Mouse (Mus musculus): ENCODE results near the gene Slc22a14. TPM values are rescaled to one million over a fixed set of nuclear protein-coding genes. Genes with fewer than 3 reads are reported as not detected.

The Slc22a14 gene
- polyA plus RNA-seq, 1 experiment from 2014 or later = 0.11 TPM

GRCm38 (mm10) chr9:119321392-119322229, 43.7 kb downstream of the Slc22a14 start:
- peak overlapping the region; percentile 77 for H3K9ac ChIP-seq
- peak overlapping the region; percentile 94 for H3K4me2 ChIP-seq
- peak overlapping the region; percentile 88 for H3K27ac ChIP-seq
- no peaks in the 10 kb centered on the region for H3K36me3 ChIP-seq
- peaks cover 19% of the 10 kb centered on the region for H3K4me1 ChIP-seq (replicated peaks)
- WGBS = under 1% methylated on average over 59 of the region's 59 CpGs
- H3K27me3 ChIP-seq = no peaks in the 10 kb centered on the region
- ATAC-seq (replicated peaks; ENCODE audit: insufficient number of reproducible peaks, insufficient read depth, low FRiP score, low read depth) = peak; percentile 27
- no peaks in the 10 kb centered on the region for H3K9me3 ChIP-seq (replicated peaks)
- peak overlapping the region; percentile 68 for H3K4me3 ChIP-seq

GRCm38 (mm10) chr9:119320946-119321345, 44.4 kb downstream of the Slc22a14 start:
- peaks cover 19% of the 10 kb centered on the region for H3K4me1 ChIP-seq (replicated peaks)
- H3K9ac ChIP-seq = peak overlapping the region; percentile 77
- H3K36me3 ChIP-seq = no peaks in the 10 kb centered on the region
- WGBS = 11% methylated on average over 7 of the region's 7 CpGs
- no peaks in the 10 kb centered on the region for H3K9me3 ChIP-seq (replicated peaks)
- no peak for ATAC-seq (replicated peaks; ENCODE audit: insufficient number of reproducible peaks, insufficient read depth, low FRiP score, low read depth)
- H3K4me3 ChIP-seq = peak overlapping the region; percentile 68
- no peaks in the 10 kb centered on the region for H3K27me3 ChIP-seq
- H3K4me2 ChIP-seq = peak overlapping the region; percentile 94
- H3K27ac ChIP-seq = no peak overlapping the region

GRCm38 (mm10) chr9:119320446-119320845, 44.9 kb downstream of the Slc22a14 start:
- peak overlapping the region; percentile 94 for H3K4me2 ChIP-seq
- WGBS = 80% methylated on average over 7 of the region's 7 CpGs
- H3K27ac ChIP-seq = no peak overlapping the region
- no peak for ATAC-seq (replicated peaks; ENCODE audit: insufficient number of reproducible peaks, insufficient read depth, low FRiP score, low read depth)
- no peaks in the 10 kb centered on the region for H3K9me3 ChIP-seq (replicated peaks)
- H3K9ac ChIP-seq = no peak overlapping the region
- no peaks in the 10 kb centered on the region for H3K27me3 ChIP-seq
- H3K4me3 ChIP-seq = peak overlapping the region; percentile 68; the same call in 1 of the 2 replicates
- no peaks in the 10 kb centered on the region for H3K36me3 ChIP-seq
- peaks cover 19% of the 10 kb centered on the region for H3K4me1 ChIP-seq (replicated peaks)

GRCm38 (mm10) chr9:119318891-119319290, 46.5 kb downstream of the Slc22a14 start:
- ATAC-seq (replicated peaks; ENCODE audit: insufficient number of reproducible peaks, insufficient read depth, low FRiP score, low read depth) = no peak
- H3K36me3 ChIP-seq = no peaks in the 10 kb centered on the region
- WGBS = 86% methylated on average over 1 of the region's 1 CpGs
- no peak overlapping the region for H3K4me3 ChIP-seq
- H3K9me3 ChIP-seq (replicated peaks) = no peaks in the 10 kb centered on the region
- H3K4me1 ChIP-seq (replicated peaks) = peaks cover 19% of the 10 kb centered on the region
- H3K27ac ChIP-seq = no peak overlapping the region
- H3K27me3 ChIP-seq = no peaks in the 10 kb centered on the region
- no peak overlapping the region for H3K9ac ChIP-seq
- H3K4me2 ChIP-seq = no peak overlapping the region

GRCm38 (mm10) chr9:119313096-119313495, 52.3 kb downstream of the Slc22a14 start:
- no peaks in the 10 kb centered on the region for H3K9me3 ChIP-seq (replicated peaks)
- ATAC-seq (replicated peaks; ENCODE audit: insufficient number of reproducible peaks, insufficient read depth, low FRiP score, low read depth) = no peak
- no peaks in the 10 kb centered on the region for H3K36me3 ChIP-seq
- no peaks in the 10 kb centered on the region for H3K27me3 ChIP-seq
- no peak overlapping the region for H3K9ac ChIP-seq
- 77% methylated on average over 10 of the region's 10 CpGs for WGBS
- no peak overlapping the region for H3K4me3 ChIP-seq
- no peak overlapping the region for H3K27ac ChIP-seq
- no peak overlapping the region for H3K4me2 ChIP-seq
- peaks cover 10% of the 10 kb centered on the region for H3K4me1 ChIP-seq (replicated peaks)

GRCm38 (mm10) chr9:119309067-119309466, 56.3 kb downstream of the Slc22a14 start:
- WGBS = 89% methylated on average over 1 of the region's 1 CpGs
- no peak overlapping the region for H3K9ac ChIP-seq
- no peak overlapping the region for H3K4me3 ChIP-seq
- H3K4me2 ChIP-seq = no peak overlapping the region
- no peaks in the 10 kb centered on the region for H3K27me3 ChIP-seq
- no peak overlapping the region for H3K27ac ChIP-seq
- peaks cover 14% of the 10 kb centered on the region for H3K4me1 ChIP-seq (replicated peaks)
- no peak for ATAC-seq (replicated peaks; ENCODE audit: insufficient number of reproducible peaks, insufficient read depth, low FRiP score, low read depth)
- H3K9me3 ChIP-seq (replicated peaks) = no peaks in the 10 kb centered on the region
- no peaks in the 10 kb centered on the region for H3K36me3 ChIP-seq

- no peak for ATAC-seq (replicated peaks; ENCODE audit: insufficient number of reproducible peaks, insufficient read depth, low FRiP score, low read depth)
- 88% methylated on average over 7 of the region's 7 CpGs for WGBS
Measured at GRCm38 (mm10) chr9:119305863-119306262, 59.5 kb downstream of the Slc22a14 start.

GRCm38 (mm10) chr9:119298563-119298962, 66.8 kb downstream of the Slc22a14 start:
- no peak for ATAC-seq (replicated peaks; ENCODE audit: insufficient number of reproducible peaks, insufficient read depth, low FRiP score, low read depth)
- Histone ChIP-seq H3K9ac (no peak overlapping the region), H3K4me3 (no peak overlapping the region), H3K27ac (no peak overlapping the region), H3K9me3 (replicated peaks) (no peaks in the 10 kb centered on the region), H3K4me1 (replicated peaks) (no peaks in the 10 kb centered on the region), H3K4me2 (no peak overlapping the region), H3K36me3 (peaks cover 14% of the 10 kb centered on the region), H3K27me3 (no peaks in the 10 kb centered on the region)
- 90% methylated on average over 3 of the region's 3 CpGs for WGBS

More at GRCm38 (mm10) chr9:119305863-119306262, 59.5 kb downstream of the Slc22a14 start:
- no peaks in the 10 kb centered on the region for H3K27me3 ChIP-seq
- H3K9ac ChIP-seq = no peak overlapping the region
- peaks cover 12% of the 10 kb centered on the region for H3K4me1 ChIP-seq (replicated peaks)
- no peak overlapping the region for H3K4me3 ChIP-seq
- H3K4me2 ChIP-seq = no peak overlapping the region
- H3K9me3 ChIP-seq (replicated peaks) = no peaks in the 10 kb centered on the region
- H3K36me3 ChIP-seq = peaks cover 18% of the 10 kb centered on the region
- no peak overlapping the region for H3K27ac ChIP-seq

GRCm38 (mm10) chr9:119297696-119298095, 67.7 kb downstream of the Slc22a14 start:
- Histone ChIP-seq H3K36me3 (peaks cover 7% of the 10 kb centered on the region), H3K9me3 (replicated peaks) (no peaks in the 10 kb centered on the region), H3K27me3 (no peaks in the 10 kb centered on the region), H3K9ac (no peak overlapping the region), H3K4me1 (replicated peaks) (no peaks in the 10 kb centered on the region), H3K4me2 (no peak overlapping the region), H3K4me3 (no peak overlapping the region), H3K27ac (no peak overlapping the region)
- no peak for ATAC-seq (replicated peaks; ENCODE audit: insufficient number of reproducible peaks, insufficient read depth, low FRiP score, low read depth)
- 85% methylated on average over 6 of the region's 6 CpGs for WGBS

- Histone ChIP-seq H3K27me3 (no peaks in the 10 kb centered on the region), H3K4me3 (no peak overlapping the region), H3K36me3 (peaks cover 4% of the 10 kb centered on the region; the same call in 1 of the 2 replicates), H3K27ac (no peak overlapping the region), H3K9ac (no peak overlapping the region), H3K4me2 (no peak overlapping the region), H3K4me1 (replicated peaks) (peaks cover 3% of the 10 kb centered on the region; the same call in 1 of the 2 replicates), H3K9me3 (replicated peaks) (no peaks in the 10 kb centered on the region)
- WGBS = 56% methylated on average over 3 of the region's 3 CpGs
- ATAC-seq (replicated peaks; ENCODE audit: insufficient number of reproducible peaks, insufficient read depth, low FRiP score, low read depth) = no peak
Measured at GRCm38 (mm10) chr9:119290791-119291190, 74.6 kb downstream of the Slc22a14 start.

- Histone ChIP-seq H3K4me1 (replicated peaks) (no peaks in the 10 kb centered on the region), H3K4me2 (no peak overlapping the region), H3K27me3 (no peaks in the 10 kb centered on the region), H3K9ac (no peak overlapping the region), H3K36me3 (peaks cover 5% of the 10 kb centered on the region; the same call in 1 of the 2 replicates), H3K9me3 (replicated peaks) (no peaks in the 10 kb centered on the region), H3K4me3 (no peak overlapping the region), H3K27ac (no peak overlapping the region)
- no peak for ATAC-seq (replicated peaks; ENCODE audit: insufficient number of reproducible peaks, insufficient read depth, low FRiP score, low read depth)
- WGBS = 59% methylated on average over 5 of the region's 5 CpGs
Measured at GRCm38 (mm10) chr9:119280894-119281682, 84.3 kb downstream of the Slc22a14 start.

Measured in heart, embryonic 15.5 days (tissue).